Mouse (Mus musculus): ENCODE data around the gene Kpna1. TPM values are rescaled to one million over a fixed set of nuclear protein-coding genes. Genes with fewer than 3 reads are reported as not detected.
"Not testable (repeated sequence)": the region's sequence is repeated elsewhere in the genome, so short reads cannot be mapped to it uniquely, and the experiment has no call there.

The Kpna1 gene
- total RNA-seq, 2 experiments from 2014 or later: 132 to 157 TPM

- intact Hi-C loops (cut with DNase I): no loop called here
- TF ChIP-seq CTCF (IDR thresholded peaks at IDR 0.05): no peak
- no peak for DNase-seq (ENCODE audit: extremely low spot score in 1 of 2, low spot score in 2 of 2)
- Histone ChIP-seq H3K4me3 (no peak overlapping the region), H3K27ac (no peak overlapping the region)
These were observed 12.0 kb upstream of the Kpna1 start for GRCm38 (mm10) chr16:35966411-35967115.

- no peak for DNase-seq (ENCODE audit: extremely low spot score in 1 of 2, low spot score in 2 of 2)
- Histone ChIP-seq H3K4me3 (no peak overlapping the region), H3K27ac (no peak overlapping the region)
- intact Hi-C loops (cut with DNase I): no loop called here
- peak; percentile 26; the same call in 1 of the 2 replicates for TF ChIP-seq CTCF (IDR thresholded peaks at IDR 0.05)
These were observed 11.2 kb upstream of the Kpna1 start for GRCm38 (mm10) chr16:35967319-35967718.

GRCm38 (mm10) chr16:35968149-35968548, 10.4 kb upstream of the Kpna1 start:
- Histone ChIP-seq H3K4me3 (no peak overlapping the region), H3K27ac (no peak overlapping the region)
- no peak for TF ChIP-seq CTCF (IDR thresholded peaks at IDR 0.05)
- DNase-seq (ENCODE audit: extremely low spot score in 1 of 2, low spot score in 2 of 2): no peak
- intact Hi-C loops (cut with DNase I): no loop called here

- no peak for DNase-seq (ENCODE audit: extremely low spot score in 1 of 2, low spot score in 2 of 2)
- intact Hi-C loops (cut with DNase I): no loop called here
- TF ChIP-seq CTCF (IDR thresholded peaks at IDR 0.05): no peak
- H3K27ac ChIP-seq: no peak overlapping the region
- H3K4me3 ChIP-seq: no peak overlapping the region
These were observed 4.5 kb upstream of the Kpna1 start for GRCm38 (mm10) chr16:35974021-35974420.

- Histone ChIP-seq H3K4me3 (no peak overlapping the region), H3K27ac (no peak overlapping the region)
- DNase-seq (ENCODE audit: extremely low spot score in 1 of 2, low spot score in 2 of 2): peak; percentile 100
- TF ChIP-seq CTCF (IDR thresholded peaks at IDR 0.05): no peak; the same call in 1 of the 2 replicates
- intact Hi-C loops (cut with DNase I): no loop called here
These were observed 2.8 kb downstream of the Kpna1 start for GRCm38 (mm10) chr16:35981363-35981821.

- Histone ChIP-seq H3K4me3 (peak overlapping the region; percentile 86), H3K27ac (peak overlapping the region; percentile 96)
- no peak for TF ChIP-seq CTCF (IDR thresholded peaks at IDR 0.05)
- intact Hi-C loops (cut with DNase I): loop anchor here (2.0 kb wide), 1 partner anchor 88 kb away; the partner anchor contains the start of genes Ccdc58 and Fam162a
- DNase-seq (ENCODE audit: extremely low spot score in 1 of 2, low spot score in 2 of 2): no peak
These were observed 4.0 kb downstream of the Kpna1 start for GRCm38 (mm10) chr16:35982506-35982901.

- DNase-seq (ENCODE audit: extremely low spot score in 1 of 2, low spot score in 2 of 2): peak; percentile 93 to 94
- intact Hi-C loops (cut with DNase I): loop anchor here (2.0 kb wide), 1 partner anchor 88 kb away; the partner anchor contains the start of genes Ccdc58 and Fam162a
- Histone ChIP-seq H3K4me3 (peak overlapping the region; percentile 86), H3K27ac (peak overlapping the region; percentile 96)
- no peak for TF ChIP-seq CTCF (IDR thresholded peaks at IDR 0.05)
These were observed 4.5 kb downstream of the Kpna1 start for GRCm38 (mm10) chr16:35982902-35983516.

- intact Hi-C loops (cut with DNase I): loop anchor here (2.0 kb wide), 1 partner anchor 87 kb away; the partner anchor contains the start of genes Ccdc58 and Fam162a
- TF ChIP-seq CTCF (IDR thresholded peaks at IDR 0.05): no peak
- peak overlapping the region; percentile 86 for H3K4me3 ChIP-seq
These were observed 5.1 kb downstream of the Kpna1 start for GRCm38 (mm10) chr16:35983517-35984101.

GRCm38 (mm10) chr16:35984471-35984870, 5.9 kb downstream of the Kpna1 start:
- Histone ChIP-seq H3K4me3 (peak overlapping the region; percentile 86), H3K27ac (no peak overlapping the region)
- intact Hi-C loops (cut with DNase I): no loop called here
- no peak for TF ChIP-seq CTCF (IDR thresholded peaks at IDR 0.05)
- DNase-seq (ENCODE audit: extremely low spot score in 1 of 2, low spot score in 2 of 2): no peak

More at GRCm38 (mm10) chr16:35983517-35984101, 5.1 kb downstream of the Kpna1 start:
- H3K27ac ChIP-seq: peak overlapping the region; percentile 96
- DNase-seq (ENCODE audit: extremely low spot score in 1 of 2, low spot score in 2 of 2): peak; percentile 75 to 78

GRCm38 (mm10) chr16:35987930-35988329, 9.4 kb downstream of the Kpna1 start:
- intact Hi-C loops (cut with DNase I): no loop called here
- no peak for DNase-seq (ENCODE audit: extremely low spot score in 1 of 2, low spot score in 2 of 2)
- H3K4me3 ChIP-seq: no peak overlapping the region
- TF ChIP-seq CTCF (IDR thresholded peaks at IDR 0.05): no peak
- H3K27ac ChIP-seq: no peak overlapping the region

GRCm38 (mm10) chr16:35992391-35992790, 13.8 kb downstream of the Kpna1 start:
- no peak for TF ChIP-seq CTCF (IDR thresholded peaks at IDR 0.05)
- no peak for DNase-seq (ENCODE audit: extremely low spot score in 1 of 2, low spot score in 2 of 2)
- Histone ChIP-seq H3K4me3 (no peak overlapping the region), H3K27ac (no peak overlapping the region)
- intact Hi-C loops (cut with DNase I): no loop called here

GRCm38 (mm10) chr16:35993316-35993715, 14.8 kb downstream of the Kpna1 start:
- no peak overlapping the region for H3K4me3 ChIP-seq
- no peak overlapping the region for H3K27ac ChIP-seq
- intact Hi-C loops (cut with DNase I): no loop called here
- DNase-seq (ENCODE audit: extremely low spot score in 1 of 2, low spot score in 2 of 2): no peak
- TF ChIP-seq CTCF (IDR thresholded peaks at IDR 0.05): no peak

- H3K4me3 ChIP-seq; H3K27ac ChIP-seq; intact Hi-C loops (cut with DNase I); DNase-seq (ENCODE audit: extremely low spot score in 1 of 2, low spot score in 2 of 2): not testable (repeated sequence)
These were observed 20.3 kb downstream of the Kpna1 start for GRCm38 (mm10) chr16:35998852-35999251.

Data from left cerebral cortex, adult 2 months (tissue).